In genomic region chr7:4119344-4119902, GRCm38 (mm10) we compare ENCODE assay signal across 8 mouse cellular contexts. TPM values are rescaled to one million over a fixed set of nuclear protein-coding genes. Genes with fewer than 3 reads are reported as not detected.
DNase-seq lines count a peak whose midpoint lies in the region; ATAC-seq and TF ChIP-seq lines count a peak whose summit lies in the region.

TSS of gene Ttyh1 (plus strand) at chr7:4119408.

- peak within 1 kb of the TSS; percentile 92 for H3K9ac ChIP-seq in hindbrain, embryonic 16.5 days (ENCODE audit: low read depth, low read length)
- peak within 1 kb of the TSS; percentile 52 for H3K9ac ChIP-seq in limb, embryonic 12.5 days (replicated peaks)
- H3K9ac ChIP-seq in neural tube, embryonic 15.5 days (replicated peaks), result peak within 1 kb of the TSS; percentile 68

- ATAC-seq in hindbrain, embryonic 16.5 days, result peak; percentile 15
- no peak for ATAC-seq in limb, embryonic 12.5 days (ENCODE audit: insufficient number of reproducible peaks, insufficient read depth, low FRiP score, low TSS enrichment, low read depth)
- peak; percentile 35 for ATAC-seq in neural tube, embryonic 15.5 days (ENCODE audit: low FRiP score)

- H3K9me3 ChIP-seq in E14TG2a.4 (ENCODE audit: low read length), result no peaks in the 10 kb centered on the region
- no peaks in the 10 kb centered on the region for H3K9me3 ChIP-seq in hindbrain, embryonic 16.5 days (ENCODE audit: control insufficient read depth, low read length)
- no peaks in the 10 kb centered on the region for H3K9me3 ChIP-seq in limb, embryonic 12.5 days
- no peaks in the 10 kb centered on the region for H3K9me3 ChIP-seq in neural tube, embryonic 15.5 days (replicated peaks)

- WGBS in hindbrain, embryonic 16.5 days, result under 1% methylated on average over 29 of the region's 37 CpGs
- WGBS in limb, embryonic 12.5 days, result 2% methylated on average over 37 of the region's 37 CpGs
- WGBS in neural tube, embryonic 15.5 days, result 2% methylated on average over 37 of the region's 37 CpGs

- TF ChIP-seq CTCF in E14TG2a.4 (conservative IDR thresholded peaks at IDR 0.05; ENCODE audit: low read length), result peak; percentile 71

- peaks cover 53% of the 10 kb centered on the region for H3K4me1 ChIP-seq in E14TG2a.4 (replicated peaks; ENCODE audit: low read depth, low read length)
- peaks cover 16% of the 10 kb centered on the region for H3K4me1 ChIP-seq in hindbrain, embryonic 16.5 days (ENCODE audit: control insufficient read depth, insufficient read depth, low read depth, low read length)
- H3K4me1 ChIP-seq in limb, embryonic 12.5 days (replicated peaks), result peaks cover 8% of the 10 kb centered on the region
- H3K4me1 ChIP-seq in neural tube, embryonic 15.5 days, result peaks cover 43% of the 10 kb centered on the region

- peak within 1 kb of the TSS; percentile 95 for H3K4me3 ChIP-seq in E14TG2a.4 (replicated peaks; ENCODE audit: low read length)
- peak within 1 kb of the TSS; percentile 76 for H3K4me3 ChIP-seq in hindbrain, embryonic 16.5 days (ENCODE audit: low read length)
- H3K4me3 ChIP-seq in limb, embryonic 12.5 days (replicated peaks), result peak within 1 kb of the TSS; percentile 42
- peak within 1 kb of the TSS; percentile 58 for H3K4me3 ChIP-seq in neural tube, embryonic 15.5 days (replicated peaks)

- DNase-seq in B cell, adult 2 months, result peak; percentile 49 to 50
- DNase-seq in embryo, embryonic 10.5 days (ENCODE audit: low spot score), result peak; percentile 56
- DNase-seq in urinary bladder, postnatal 25 days (ENCODE audit: low spot score), result no peak
- DNase-seq in urinary bladder, postnatal 14 days (ENCODE audit: low spot score), result no peak

- H3K27ac ChIP-seq in hindbrain, embryonic 16.5 days (ENCODE audit: low read depth, low read length), result peak within 1 kb of the TSS; percentile 88
- no peak within 1 kb of the TSS for H3K27ac ChIP-seq in limb, embryonic 12.5 days
- H3K27ac ChIP-seq in neural tube, embryonic 15.5 days (replicated peaks), result peak within 1 kb of the TSS; percentile 88

- no peaks in the 10 kb centered on the region for H3K36me3 ChIP-seq in E14TG2a.4 (ENCODE audit: insufficient read depth, low read length)
- H3K36me3 ChIP-seq in hindbrain, embryonic 16.5 days (ENCODE audit: control insufficient read depth, insufficient read depth, low read length), result no peaks in the 10 kb centered on the region
- H3K36me3 ChIP-seq in limb, embryonic 12.5 days, result no peaks in the 10 kb centered on the region
- H3K36me3 ChIP-seq in neural tube, embryonic 15.5 days, result no peaks in the 10 kb centered on the region

- no peaks in the 10 kb centered on the region for H3K27me3 ChIP-seq in E14TG2a.4 (ENCODE audit: insufficient read depth, low read length)
- no peaks in the 10 kb centered on the region for H3K27me3 ChIP-seq in hindbrain, embryonic 16.5 days (replicated peaks; ENCODE audit: control insufficient read depth, insufficient read depth, low read length)
- peaks cover 57% of the 10 kb centered on the region for H3K27me3 ChIP-seq in limb, embryonic 12.5 days
- H3K27me3 ChIP-seq in neural tube, embryonic 15.5 days (replicated peaks), result no peaks in the 10 kb centered on the region

- peak within 1 kb of the TSS; percentile 74 for H3K4me2 ChIP-seq in hindbrain, embryonic 16.5 days (ENCODE audit: low read length)
- peak within 1 kb of the TSS; percentile 68 for H3K4me2 ChIP-seq in limb, embryonic 12.5 days
- H3K4me2 ChIP-seq in neural tube, embryonic 15.5 days, result peak within 1 kb of the TSS; percentile 66

RNA-seq across cellular contexts. Expression of gene Ttyh1, which starts in this region (rescaled TPM):
- polyA plus RNA-seq in hindbrain, embryonic 16.5 days (2015; fragmentation: Nextera tagmentation; extraction: Ambion mirVana), result 204 and 239 TPM in 2 replicates
- polyA plus RNA-seq in limb, embryonic 12.5 days (2016; fragmentation: Nextera tagmentation; extraction: Ambion mirVana), result 1.6 and 1.9 TPM in 2 replicates
- 127 and 155 TPM in 2 replicates for polyA plus RNA-seq in neural tube, embryonic 15.5 days (2015; fragmentation: Nextera tagmentation; extraction: Ambion mirVana)

Comparison
In these comparisons a context has a peak if more than half of its experiments do, and no peak if none do; other contexts are left out.
1. RNA of gene Ttyh1 (polyA plus RNA-seq): 204 to 239 TPM in hindbrain, embryonic 16.5 days and 127 to 155 TPM in neural tube, embryonic 15.5 days; 1.6 to 1.9 TPM in limb, embryonic 12.5 days; every median in the first group is over 10 times any median in the second.
2. DNase-seq: peak in B cell, adult 2 months (2 of 2) and embryo, embryonic 10.5 days (single experiment); none in urinary bladder, postnatal 25 days (single experiment) and urinary bladder, postnatal 14 days (single experiment).
3. H3K4me3 ChIP-seq: peak in every context shown above with its lines; median percentile 95 in E14TG2a.4; 76 in hindbrain, embryonic 16.5 days; 58 in neural tube, embryonic 15.5 days; 42 in limb, embryonic 12.5 days.
4. Peak in every context shown above with its lines, with median percentiles within 50 percentile points of each other: H3K4me2 ChIP-seq and H3K9ac ChIP-seq.